Mouse (Mus musculus): ENCODE measurements around the gene Fam83c.

Fam83c gene

DNA sequence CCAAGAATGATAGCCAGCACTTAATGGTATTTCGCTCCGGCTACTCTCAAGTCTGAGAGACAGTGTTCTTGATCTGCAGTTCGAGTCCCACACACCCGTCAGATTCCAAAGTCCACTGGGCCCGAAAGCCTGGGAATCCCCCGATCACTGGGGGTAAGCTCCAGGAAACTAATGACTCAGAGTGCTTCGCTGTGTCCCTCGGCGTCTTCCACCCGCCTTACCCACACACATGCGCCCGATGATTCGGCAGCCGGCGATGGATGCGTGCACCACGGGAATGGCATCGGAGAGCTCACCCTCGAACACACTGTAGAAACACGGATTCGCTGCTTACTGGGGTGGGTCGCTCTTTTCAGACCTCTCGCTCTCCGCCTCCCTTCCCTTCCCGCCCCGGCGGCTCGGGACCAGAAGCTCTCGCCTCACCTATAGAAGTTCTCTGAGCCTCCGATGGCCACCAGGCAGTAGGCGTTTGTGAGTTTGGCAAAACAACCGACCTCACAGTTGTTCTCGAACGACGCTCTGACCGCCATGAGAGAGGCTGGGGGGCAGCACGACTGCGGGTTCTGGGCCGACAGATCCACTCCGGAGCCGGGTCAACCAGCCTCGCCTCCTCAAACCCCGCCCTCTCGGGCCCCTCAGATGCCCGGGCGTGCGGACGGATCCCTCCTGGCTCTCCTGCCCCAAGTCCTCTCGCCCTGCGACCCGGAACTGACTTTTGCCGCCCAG, 8.6 kb downstream of the Fam83c start:
- DNase-seq = peak; percentile 24 to 37

DNA sequence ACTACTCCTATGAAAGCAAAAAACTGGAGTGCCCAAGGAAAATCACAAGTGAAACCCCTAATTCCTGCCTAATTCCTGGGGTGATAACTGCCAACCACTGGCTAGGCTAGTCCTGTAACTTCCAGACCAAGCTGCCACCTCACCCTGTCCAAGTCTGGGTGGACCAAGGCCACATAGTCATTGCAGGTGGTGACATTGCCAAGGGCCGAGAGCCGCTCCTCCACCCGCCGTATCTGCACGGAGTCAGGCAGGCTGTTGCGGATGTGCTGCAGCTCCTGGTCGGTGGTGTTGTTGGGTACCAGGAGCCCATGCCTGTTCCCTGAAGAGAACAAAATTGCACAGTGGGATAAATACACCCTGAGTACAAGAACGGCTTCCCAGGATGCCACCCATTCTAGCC, 10.9 kb downstream of the Fam83c start:
- no peak for DNase-seq

DNA sequence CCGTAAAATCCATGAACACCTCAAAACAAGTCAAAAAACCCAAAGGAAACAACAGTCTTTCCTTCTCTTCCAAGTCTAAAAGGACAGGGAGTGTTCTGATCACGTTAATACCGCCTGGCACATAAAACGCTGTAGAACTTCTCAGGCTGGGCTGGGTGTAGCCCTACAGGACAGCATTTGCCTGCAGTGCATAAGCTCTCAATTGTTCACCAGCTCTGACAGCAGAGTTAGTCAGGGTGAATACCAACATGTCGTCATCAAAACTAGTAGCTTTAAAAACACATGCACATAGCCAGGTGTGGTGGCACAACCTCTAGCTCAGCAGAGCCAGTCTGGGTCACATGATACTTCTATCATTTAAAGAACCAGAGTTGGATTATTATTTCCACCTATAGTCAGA, 13.9 kb downstream of the Fam83c start:
- no peak for DNase-seq

DNA sequence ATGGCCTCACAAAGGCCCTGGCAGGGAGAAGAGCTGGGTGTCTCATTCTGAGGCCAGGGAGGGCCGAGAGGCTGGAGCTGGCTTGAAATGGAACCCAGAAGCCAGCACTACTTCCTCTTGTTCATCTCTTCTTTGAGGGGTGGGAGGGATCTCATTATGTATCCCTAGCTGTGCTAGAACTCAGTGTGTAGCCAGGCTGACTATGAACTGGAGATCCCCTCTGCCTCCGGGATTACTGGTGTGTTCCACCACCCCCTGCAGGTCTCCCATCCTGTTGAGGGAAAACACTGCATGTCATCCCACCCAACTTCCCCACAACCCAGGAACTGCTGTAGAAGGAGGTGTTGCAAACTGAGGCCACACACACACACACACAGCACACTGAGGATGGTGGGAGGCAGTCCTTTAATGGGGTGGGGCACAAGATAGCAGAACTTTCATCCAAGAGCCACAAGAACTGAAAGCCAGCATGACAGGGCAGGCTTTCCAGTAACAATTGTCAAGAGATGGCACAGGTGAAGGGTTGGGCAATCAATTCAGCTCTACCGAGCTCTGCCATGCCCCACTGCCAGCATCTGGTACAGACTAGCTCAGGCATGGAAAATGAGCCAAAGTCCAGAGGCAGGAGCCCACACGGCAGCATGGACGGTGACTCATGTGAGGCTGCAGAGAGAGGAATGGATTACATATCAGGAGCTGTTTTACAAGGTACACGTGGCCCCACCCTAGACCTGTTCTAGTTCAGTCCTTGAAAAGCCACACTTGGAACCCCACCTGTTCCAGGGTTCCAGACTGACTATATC, 15.0 kb downstream of the Fam83c start:
- peak; percentile 73 to 88 for DNase-seq

DNA sequence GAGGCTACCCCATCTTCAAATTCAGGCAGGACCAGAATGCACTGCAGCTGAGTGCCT, 15.4 kb downstream of the Fam83c start, which contains the start of gene BC029722:
Gene BC029722, minus strand, starts transcription at position 35 of the 57 bp plus-strand sequence.
- DNase-seq = no peak

DNA sequence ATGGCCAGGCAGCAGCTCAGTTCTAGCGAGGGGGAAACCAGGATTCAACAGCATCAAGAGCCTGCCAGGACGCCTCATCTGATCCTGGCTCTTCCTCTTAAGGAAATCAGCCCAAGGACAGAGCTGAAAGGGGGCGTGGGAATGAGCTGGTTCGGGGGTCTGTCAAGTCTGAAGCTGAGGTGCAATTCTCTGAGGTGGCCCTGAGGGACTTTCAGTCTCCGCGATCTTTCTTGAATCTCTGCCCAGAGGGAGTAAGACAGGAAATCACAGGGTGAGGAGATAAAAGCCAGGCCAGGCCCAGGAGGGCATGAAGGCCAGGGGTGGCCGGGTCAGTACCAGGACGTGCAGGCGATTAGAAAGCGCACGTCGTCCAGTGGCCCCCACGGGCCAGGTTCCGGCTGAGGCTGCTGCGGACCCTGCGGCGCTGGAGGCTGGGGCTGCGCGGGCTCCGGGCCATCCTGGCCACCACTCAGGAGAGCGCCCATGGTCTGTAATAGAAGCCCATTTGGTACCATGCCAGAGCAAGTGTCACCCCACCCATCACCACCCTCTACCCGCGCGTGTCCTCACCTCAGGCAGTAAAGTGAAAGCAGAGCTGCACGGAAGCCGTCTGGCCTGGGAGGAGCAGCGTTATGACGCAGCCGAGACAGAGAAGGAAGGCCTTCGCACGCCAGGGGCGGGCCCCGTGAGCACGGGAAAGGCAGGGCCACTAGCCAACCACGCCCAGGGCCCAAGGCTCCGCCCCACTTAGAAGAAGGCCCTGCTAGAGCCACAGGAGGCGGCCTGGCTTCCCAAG, 15.9 kb downstream of the Fam83c start:
- peak; percentile 97 to 98 for DNase-seq

DNA sequence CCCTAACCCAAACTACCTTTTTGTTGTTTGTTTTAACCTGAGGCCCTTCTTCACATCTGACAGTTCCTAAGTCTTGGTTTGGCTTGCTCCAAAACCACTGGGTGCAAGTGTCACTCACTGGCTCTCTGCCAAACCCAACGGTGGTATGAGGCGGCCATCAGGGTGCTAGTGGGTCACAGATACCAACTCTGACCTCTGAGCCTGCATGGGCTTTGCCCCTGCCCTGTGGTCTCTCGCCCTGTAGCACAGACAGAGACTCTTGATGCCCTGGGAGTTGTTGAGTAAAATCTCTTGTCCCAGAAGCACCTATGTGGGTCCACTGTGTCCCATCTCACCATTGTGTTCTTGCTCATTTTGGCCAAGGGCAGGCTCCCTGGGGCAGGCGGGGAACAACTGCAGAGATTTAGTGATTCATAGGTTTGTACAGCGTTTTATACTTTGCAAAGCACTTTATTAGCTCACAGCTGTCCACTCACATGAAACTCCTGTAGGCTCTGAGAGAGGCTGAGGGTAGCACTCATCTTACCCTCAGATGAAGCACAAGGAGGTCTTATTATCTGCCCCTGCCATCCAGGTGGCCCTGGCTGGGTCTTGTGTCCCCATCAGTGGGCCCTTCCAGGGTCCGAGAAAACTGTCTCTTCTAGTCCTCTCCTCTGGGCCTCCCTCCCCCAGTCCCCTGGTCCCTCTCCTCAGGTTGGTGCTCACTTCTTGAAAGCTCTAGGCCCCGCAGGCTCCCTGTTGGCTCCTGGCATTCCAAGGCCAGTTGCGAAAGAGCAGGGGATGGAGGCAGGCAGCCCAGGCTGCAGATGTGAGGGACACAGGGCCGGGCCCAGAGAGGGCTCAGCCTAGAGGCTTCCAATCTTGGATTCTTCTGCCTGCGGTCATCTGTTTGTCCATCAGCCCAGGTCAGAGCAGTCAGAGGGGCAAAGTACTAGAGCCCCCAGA, 17.1 kb downstream of the Fam83c start:
- no peak for DNase-seq

DNA sequence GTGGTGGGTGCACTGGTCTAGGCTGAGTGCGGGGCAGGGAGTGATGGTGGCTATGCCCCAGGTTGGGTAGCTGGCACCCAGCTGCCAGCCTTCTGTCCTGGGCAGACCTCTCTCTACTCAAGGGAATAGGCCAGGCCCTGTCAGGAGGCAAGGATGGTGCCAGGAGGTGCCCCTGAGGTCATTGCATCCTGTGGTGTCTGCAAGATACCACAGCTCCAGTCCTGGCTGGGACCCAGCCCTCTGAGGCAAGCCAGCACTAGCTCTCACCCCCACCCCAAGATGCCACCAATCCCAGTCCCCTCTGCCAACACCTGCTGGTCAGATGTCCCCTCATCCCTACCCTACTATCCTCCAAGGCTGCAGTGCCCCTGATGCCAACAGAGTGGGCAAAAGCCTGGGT, 18.5 kb downstream of the Fam83c start:
- no peak for DNase-seq

DNA sequence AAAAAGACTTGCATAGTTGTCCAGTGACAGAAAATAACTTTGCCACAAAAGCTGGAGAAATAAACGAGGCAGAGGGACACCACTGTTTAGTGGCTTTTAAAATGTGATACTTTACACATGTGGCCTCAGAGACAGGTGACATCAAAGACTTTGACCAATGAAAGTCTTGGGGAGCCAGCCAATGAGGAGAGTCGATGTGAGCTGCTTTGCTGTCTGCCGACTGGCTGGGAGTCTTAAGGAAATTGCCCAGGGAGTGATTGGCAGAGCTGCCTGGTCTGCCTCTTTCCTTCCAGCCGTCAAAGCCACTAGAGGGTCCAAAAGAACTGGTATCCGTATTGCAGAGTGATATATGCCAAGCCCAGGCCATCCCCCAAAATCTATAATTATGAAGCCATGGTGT, 19.8 kb downstream of the Fam83c start:
- DNase-seq = no peak

DNA sequence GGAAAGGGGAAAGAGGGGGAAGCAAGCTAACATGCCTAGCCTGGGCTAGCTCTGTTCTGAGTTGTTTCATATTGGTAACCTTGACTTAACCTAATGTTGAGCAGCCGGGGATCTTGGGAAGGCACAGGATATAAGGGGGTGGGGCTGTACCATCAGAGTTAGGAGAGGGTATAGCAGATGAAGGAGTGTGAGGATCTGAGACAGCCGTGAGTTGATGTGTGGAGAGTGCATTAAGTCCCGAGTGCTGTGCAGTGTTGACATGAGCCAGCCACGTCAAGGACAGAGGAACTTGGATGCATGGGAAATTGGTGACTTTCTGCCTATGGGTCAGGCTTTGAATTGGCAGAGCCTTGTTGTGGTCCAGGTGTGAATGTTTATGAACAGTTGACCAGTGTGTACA, 22.0 kb downstream of the Fam83c start:
- no peak for DNase-seq

DNA sequence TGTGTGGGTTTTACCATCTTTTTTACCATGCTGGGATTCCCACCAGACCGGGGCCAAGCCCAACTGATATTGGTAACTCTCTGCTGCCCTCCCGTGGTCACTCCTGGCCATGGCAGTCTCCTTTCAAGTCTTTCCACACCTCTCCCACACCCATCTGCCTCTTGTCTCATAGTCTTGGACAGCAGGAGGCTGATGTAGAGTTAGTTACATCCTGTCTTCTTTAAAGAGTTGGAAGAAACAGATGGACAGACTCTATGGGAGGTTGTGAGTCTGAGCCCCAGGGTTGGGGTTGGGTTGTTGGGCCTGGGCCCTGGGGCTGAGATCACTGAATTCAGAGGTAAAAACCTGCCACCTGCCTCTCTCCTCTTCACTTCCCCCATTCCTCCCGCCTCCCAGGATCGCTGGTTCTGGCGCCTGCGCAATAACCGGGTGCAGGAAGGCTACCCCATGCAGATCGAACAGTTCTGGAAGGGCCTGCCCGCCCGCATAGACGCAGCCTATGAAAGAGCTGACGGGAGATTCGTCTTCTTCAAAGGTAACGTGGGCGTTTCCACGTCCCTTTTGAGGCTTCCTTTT, 22.7 kb downstream of the Fam83c start:
- DNase-seq = peak; percentile 69 to 90

DNA sequence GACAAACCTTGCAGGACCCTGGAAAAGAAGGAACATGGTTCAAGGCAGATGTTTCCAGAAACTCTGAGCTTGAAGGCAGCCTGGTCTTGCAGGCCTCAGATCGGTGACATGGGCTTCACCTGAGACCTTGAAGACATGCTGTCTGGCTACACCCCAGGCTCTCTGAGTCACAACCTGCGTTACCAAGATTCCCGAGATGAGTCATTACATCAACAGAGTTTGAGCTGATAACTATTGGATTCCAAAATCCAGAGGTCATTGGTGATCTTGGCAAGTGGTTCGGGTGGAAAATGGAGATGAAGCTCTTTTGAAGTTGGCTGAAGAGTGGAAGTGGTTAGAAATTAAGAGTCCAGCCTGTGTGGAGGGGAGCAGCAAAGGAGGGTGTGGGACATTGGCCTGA, 25.0 kb downstream of the Fam83c start:
- no peak for DNase-seq

DNA sequence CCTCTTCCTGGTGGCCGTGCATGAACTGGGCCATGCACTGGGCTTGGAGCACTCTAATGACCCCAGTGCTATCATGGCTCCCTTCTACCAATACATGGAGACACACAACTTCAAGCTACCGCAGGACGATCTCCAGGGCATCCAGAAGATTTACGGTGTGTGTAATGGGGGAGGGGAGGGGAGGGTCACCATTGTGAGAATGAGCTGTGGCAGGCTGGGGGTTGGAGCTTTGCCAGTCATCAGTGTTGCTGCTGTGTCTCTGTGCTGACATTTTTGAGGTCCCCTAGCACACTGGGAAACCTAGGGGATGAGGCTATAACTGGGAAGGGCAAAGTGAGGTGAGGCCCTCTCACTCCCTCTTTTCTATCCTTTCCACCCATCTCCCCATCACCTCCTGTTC, 27.2 kb downstream of the Fam83c start:
- DNase-seq = no peak

DNA sequence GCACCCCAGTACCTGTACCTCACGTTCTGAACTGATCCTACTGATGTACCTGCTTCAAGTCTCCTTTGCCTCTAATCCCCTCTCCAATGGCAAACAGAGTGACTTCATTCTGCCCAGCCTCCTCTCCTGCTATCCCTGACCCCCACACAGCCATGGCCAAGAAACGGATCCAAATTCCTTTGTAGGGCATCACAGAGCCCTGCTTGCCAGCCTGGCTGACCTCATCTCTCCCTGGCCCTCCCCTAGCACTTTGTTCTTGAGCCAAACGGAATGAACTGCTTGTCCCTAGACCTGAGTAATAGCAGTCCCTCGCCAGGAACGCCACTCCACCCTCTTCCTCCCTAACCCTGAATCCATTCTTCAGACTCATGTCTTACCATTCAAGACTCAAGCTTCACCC, 28.1 kb downstream of the Fam83c start:
- peak in 1 of 2 experiments; percentile 19 for DNase-seq

DNA sequence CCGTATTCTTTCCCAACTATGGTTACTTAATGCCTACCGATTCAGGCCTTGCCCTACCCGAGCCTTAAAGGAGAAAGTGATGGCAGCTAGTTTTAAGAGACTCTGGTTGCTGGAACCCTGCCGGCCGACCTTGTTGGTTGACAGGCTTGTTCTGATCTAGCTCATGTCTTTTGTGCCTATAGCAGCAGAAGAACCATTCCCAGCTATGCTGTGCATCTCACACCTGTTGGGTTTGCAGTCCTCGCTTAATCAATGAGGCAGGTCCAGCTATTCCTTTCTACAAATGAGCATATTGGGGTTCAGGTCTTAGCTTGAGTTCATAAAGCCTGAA, 28.8 kb downstream of the Fam83c start:
- DNase-seq = no peak

DNA sequence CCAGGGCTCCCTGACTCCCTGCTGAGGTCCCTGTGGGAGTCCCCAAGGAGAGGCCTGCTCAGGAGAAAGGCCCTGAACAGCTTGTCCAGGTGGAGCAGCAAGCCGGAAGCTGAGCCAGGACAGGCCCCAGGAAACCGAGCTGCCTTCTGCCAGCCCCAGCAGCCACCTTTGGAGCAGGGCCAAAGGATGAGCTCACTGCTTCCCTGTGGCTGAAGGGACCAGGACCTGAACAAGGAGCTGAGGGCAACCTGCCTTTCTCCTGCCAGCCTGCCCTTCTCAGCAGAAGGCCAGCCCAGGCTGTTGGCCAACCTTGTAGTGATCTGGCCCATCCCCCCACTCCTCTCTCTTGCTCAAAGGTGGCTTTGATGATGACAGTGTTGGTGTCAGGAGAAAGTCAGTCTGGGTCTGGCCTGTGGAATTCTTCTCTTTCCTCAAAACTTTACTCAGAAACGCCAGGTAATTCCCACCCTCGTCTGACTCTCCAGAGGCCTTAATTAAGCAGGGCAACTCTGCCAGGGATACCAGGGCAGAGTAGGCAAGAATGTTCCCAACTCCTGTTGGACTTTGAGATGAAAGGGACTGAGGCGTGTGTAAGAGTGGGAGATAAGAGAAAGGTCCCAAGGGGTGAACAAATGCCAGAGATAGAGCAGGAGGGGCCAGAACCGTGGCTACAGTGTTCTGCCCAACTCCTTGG, 29.3 kb downstream of the Fam83c start:
- DNase-seq = peak; percentile 63 to 76

DNA sequence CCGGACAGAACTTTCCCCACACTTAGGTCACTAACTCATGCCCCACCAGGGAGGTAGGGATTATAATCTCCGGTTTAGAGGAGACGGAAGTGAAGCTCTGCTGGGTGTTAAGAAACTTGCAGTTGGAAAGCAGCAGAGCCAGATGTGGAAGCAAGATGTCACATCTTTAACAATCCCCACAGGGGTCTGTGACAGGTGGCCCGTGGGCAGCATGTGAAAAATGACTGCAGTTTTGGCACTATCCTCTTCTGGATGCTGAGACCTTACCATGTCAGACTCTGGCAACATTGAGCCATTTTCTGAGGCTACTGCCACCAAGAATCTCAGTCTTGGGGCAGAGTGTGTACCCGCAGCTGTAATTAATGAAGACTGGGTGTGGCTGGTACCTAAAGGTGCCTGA, 30.6 kb downstream of the Fam83c start:
- DNase-seq = no peak

DNA sequence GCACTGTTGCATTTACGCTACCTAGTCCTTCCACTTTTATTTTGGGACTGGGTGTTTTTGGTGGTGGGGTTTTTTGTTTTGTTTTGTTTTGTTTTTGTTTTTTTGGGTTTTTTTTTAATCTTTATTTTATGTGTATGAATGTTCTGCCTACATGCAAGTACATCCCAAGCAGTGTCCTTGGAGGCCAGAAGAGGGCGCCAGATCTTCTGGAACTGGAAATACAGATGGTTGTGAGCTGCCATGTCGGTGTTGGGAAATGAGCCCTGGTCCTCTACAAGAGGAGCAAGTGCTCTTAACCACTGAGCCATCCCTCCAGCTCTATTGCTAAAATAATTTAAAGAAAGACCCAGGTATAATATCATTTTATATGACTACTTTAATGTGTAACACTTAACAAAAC, 31.9 kb downstream of the Fam83c start:
- peak in 1 of 2 experiments; percentile 59 for DNase-seq

DNA sequence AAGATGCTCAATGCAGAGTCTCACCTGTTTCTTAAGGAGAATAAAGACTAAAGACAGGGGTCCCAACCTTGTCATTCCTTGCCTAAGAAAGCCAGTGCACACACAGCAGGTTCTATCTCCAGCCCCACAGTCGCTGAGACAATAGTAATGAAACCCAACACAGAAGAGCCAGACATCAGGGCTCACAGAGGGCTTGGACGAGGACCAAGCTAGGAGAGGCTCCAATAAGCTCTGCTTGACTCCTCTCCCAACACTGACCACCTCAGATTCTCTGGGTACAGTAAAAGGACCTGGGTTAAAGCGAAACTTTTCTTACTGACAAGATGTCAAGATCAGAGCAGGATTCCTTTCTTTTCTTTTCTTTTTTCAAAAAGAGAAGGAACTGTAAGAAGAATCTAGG, 36.0 kb downstream of the Fam83c start:
- DNase-seq = no peak

DNA sequence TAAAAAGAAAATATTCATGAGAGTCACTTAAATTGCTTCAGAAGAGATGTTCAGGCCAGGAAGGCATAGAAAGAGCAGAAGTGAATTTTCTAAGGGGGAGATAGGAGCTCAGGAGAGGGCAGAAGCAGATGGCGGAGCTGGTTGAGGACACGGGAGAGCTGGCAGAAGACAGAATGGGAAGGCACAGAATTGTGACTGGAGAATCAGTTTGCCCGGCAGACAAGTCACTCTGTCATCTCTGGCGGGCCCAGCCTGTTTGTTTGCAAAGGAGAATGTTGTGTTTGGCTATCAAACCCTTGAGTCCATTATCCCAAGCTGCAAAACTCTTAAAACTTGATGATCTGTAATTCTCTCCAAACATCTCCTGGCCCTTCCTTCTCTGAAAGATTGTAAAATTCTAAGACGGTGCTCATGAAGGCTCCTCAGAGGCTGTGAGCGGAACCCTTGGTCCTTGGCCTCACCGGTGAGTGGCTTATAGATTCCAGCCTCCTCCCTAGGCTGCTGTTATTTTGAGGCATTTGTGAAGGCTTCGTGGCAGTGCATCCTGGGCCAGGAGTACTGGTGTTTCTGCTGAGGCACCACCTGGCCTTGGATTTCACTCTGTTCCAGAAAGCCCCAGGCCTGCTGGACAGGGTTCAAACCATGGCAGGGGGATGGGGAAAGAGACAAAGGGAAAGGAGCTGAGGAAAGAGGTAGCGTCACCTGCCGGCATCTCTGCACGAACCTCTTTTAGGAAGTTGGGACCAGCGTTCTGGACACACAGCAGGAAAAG, 39.8 kb downstream of the Fam83c start:
- no peak for DNase-seq

DNA sequence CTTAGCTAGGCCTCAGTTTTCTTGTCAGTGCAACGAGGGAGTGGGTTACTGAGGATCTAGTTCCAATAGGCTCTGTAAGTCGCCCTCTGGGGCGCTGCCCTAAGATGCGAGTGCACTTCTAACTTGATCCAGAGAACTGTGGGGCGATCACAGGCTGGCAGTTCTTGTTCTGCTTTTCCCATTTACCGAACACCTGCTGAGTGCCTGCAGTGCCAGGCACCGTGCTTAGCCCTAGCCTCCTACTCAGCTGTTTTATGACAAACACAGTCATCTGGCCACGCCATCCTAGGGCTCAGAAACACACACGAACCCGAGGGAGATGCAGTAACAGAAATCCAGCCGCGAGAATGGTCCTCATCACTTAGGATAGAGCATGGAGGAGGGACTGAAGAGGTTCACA, 41.8 kb downstream of the Fam83c start:
- no peak for DNase-seq

All from kidney, postnatal 36 days (tissue).